Comparison of ENCODE assay signal across 8 mouse cellular contexts in genomic region chr3:104218926-104219325, GRCm38 (mm10). TPM values are rescaled to one million over a fixed set of nuclear protein-coding genes. Genes with fewer than 3 reads are reported as not detected.
DNase-seq lines count a peak whose midpoint lies in the region; ATAC-seq and TF ChIP-seq lines count a peak whose summit lies in the region.

No protein-coding gene starts in this region.

- 3% methylated on average over 15 of the region's 15 CpGs for WGBS in embryonic facial prominence, embryonic 11.5 days
- 2% methylated on average over 15 of the region's 15 CpGs for WGBS in heart, postnatal 0 days
- WGBS in lung, embryonic 16.5 days = 2% methylated on average over 15 of the region's 15 CpGs

- H3K9me3 ChIP-seq in embryonic facial prominence, embryonic 11.5 days (replicated peaks; ENCODE audit: control insufficient read depth, low read length) = no peaks in the 10 kb centered on the region
- H3K9me3 ChIP-seq in heart, postnatal 0 days (replicated peaks; ENCODE audit: control insufficient read depth, low read length) = no peaks in the 10 kb centered on the region
- no peaks in the 10 kb centered on the region for H3K9me3 ChIP-seq in lung, embryonic 16.5 days (ENCODE audit: control insufficient read depth, low read length)

- H3K27me3 ChIP-seq in embryonic facial prominence, embryonic 11.5 days (ENCODE audit: control insufficient read depth, insufficient read depth, low read length) = no peaks in the 10 kb centered on the region
- H3K27me3 ChIP-seq in heart, postnatal 0 days (ENCODE audit: control insufficient read depth, insufficient read depth, low read length) = no peaks in the 10 kb centered on the region
- H3K27me3 ChIP-seq in lung, embryonic 16.5 days (ENCODE audit: control insufficient read depth, insufficient read depth, low read depth, low read length) = no peaks in the 10 kb centered on the region

- no peaks in the 10 kb centered on the region for H3K4me1 ChIP-seq in embryonic facial prominence, embryonic 11.5 days (ENCODE audit: control insufficient read depth, insufficient read depth, low read length)
- 0 out of 2 replicates have a peak, but pooled peaks cover 11% of the 10 kb centered on the region for H3K4me1 ChIP-seq in heart, postnatal 0 days (ENCODE audit: control insufficient read depth, insufficient read depth)
- H3K4me1 ChIP-seq in lung, embryonic 16.5 days (replicated peaks; ENCODE audit: control insufficient read depth, insufficient read depth, low read length) = peaks cover 8% of the 10 kb centered on the region; the same call in 1 of the 2 replicates

- no peak for TF ChIP-seq EP300 in heart, postnatal 0 days (IDR thresholded peaks at IDR 0.05; ENCODE audit: low read depth)

- peak; percentile 24 for DNase-seq in 416B (ENCODE audit: low read depth)
- peak; percentile 48 for DNase-seq in NIH3T3 (ENCODE audit: low read depth)
- peak; percentile 50 for DNase-seq in embryonic facial prominence, embryonic 11.5 days (ENCODE audit: low spot score)
- DNase-seq in heart, postnatal 0 days (ENCODE audit: low spot score) = no peak
- DNase-seq in kidney, postnatal 4 days = peak; percentile 36 to 55
- peak; percentile 54 for DNase-seq in retina, postnatal 1 day

- peak overlapping the region; percentile 83 for H3K9ac ChIP-seq in embryonic facial prominence, embryonic 11.5 days (replicated peaks; ENCODE audit: low read length)
- H3K9ac ChIP-seq in heart, postnatal 0 days (replicated peaks; ENCODE audit: low read depth, low read length) = peak overlapping the region; percentile 92
- H3K9ac ChIP-seq in lung, embryonic 16.5 days (ENCODE audit: low read length) = peak overlapping the region; percentile 93

- peak overlapping the region; percentile 81 for H3K4me3 ChIP-seq in embryonic facial prominence, embryonic 11.5 days (ENCODE audit: low read depth, low read length)
- peak overlapping the region; percentile 97 for H3K4me3 ChIP-seq in heart, postnatal 0 days (ENCODE audit: low read depth, low read length)
- H3K4me3 ChIP-seq in lung, embryonic 16.5 days (ENCODE audit: low read length) = peak overlapping the region; percentile 94

- no peak overlapping the region for H3K27ac ChIP-seq in embryonic facial prominence, embryonic 11.5 days (replicated peaks; ENCODE audit: low read depth, low read length)
- peak overlapping the region; percentile 97 for H3K27ac ChIP-seq in heart, postnatal 0 days (ENCODE audit: low read depth)
- H3K27ac ChIP-seq in lung, embryonic 16.5 days (ENCODE audit: low read length) = 0 out of 2 replicates have a peak overlapping the region, but pooled peaks have one; percentile 39

- peak overlapping the region; percentile 91 for H3K4me2 ChIP-seq in embryonic facial prominence, embryonic 11.5 days (ENCODE audit: low read depth, low read length)
- peak overlapping the region; percentile 73 for H3K4me2 ChIP-seq in heart, postnatal 0 days (ENCODE audit: low read depth, low read length)
- peak overlapping the region; percentile 87 for H3K4me2 ChIP-seq in lung, embryonic 16.5 days (ENCODE audit: low read depth, low read length)

- no peak for TF ChIP-seq CTCF in heart, postnatal 0 days (IDR thresholded peaks at IDR 0.05; ENCODE audit: low read depth)

- ATAC-seq in embryonic facial prominence, embryonic 11.5 days (replicated peaks; ENCODE audit: insufficient number of reproducible peaks, low FRiP score, low TSS enrichment, low read depth) = no peak
- ATAC-seq in heart, postnatal 0 days (ENCODE audit: insufficient read depth, low read depth) = no peak
- ATAC-seq in lung, embryonic 16.5 days (ENCODE audit: low read depth) = no peak
- no peak for ATAC-seq in erythroid progenitor cell, adult 5-6 weeks (replicated peaks; ENCODE audit: low FRiP score, poor library complexity, severe bottlenecking)

- H3K36me3 ChIP-seq in embryonic facial prominence, embryonic 11.5 days (replicated peaks; ENCODE audit: control insufficient read depth, insufficient read depth, low read depth, low read length) = no peaks in the 10 kb centered on the region
- no peaks in the 10 kb centered on the region for H3K36me3 ChIP-seq in heart, postnatal 0 days (replicated peaks; ENCODE audit: control insufficient read depth, insufficient read depth, low read length)
- no peaks in the 10 kb centered on the region for H3K36me3 ChIP-seq in lung, embryonic 16.5 days (ENCODE audit: control insufficient read depth, insufficient read depth, low read length)

RNA-seq across cellular contexts. Expression of gene Magi3, which starts 1.2 kb away (rescaled TPM):
- polyA plus RNA-seq in embryonic facial prominence, embryonic 11.5 days (2014; fragmentation: Nextera tagmentation; extraction: Ambion mirVana) = 3.6 and 4.3 TPM in 2 replicates
- 28.1 and 34.0 TPM in 2 replicates for total RNA-seq in heart, postnatal 0 days (2014; rRNA removed; ENCODE audit: low replicate concordance)
- polyA plus RNA-seq in heart, postnatal 0 days (2015; fragmentation: Nextera tagmentation; extraction: Ambion mirVana) = 5.5 TPM in 2 replicates
- polyA plus RNA-seq in lung, embryonic 16.5 days (2015; fragmentation: Nextera tagmentation; extraction: Ambion mirVana) = 9.8 and 11.0 TPM in 2 replicates
- total RNA-seq in erythroid progenitor cell, adult 5-6 weeks (2015; ENCODE audit: low replicate concordance) = 1.1 TPM in 1 of 2 replicates, not detected in the other
- 1.1 and 1.9 TPM in 2 replicates for total RNA-seq in erythroid progenitor cell, adult 5-6 weeks (2017; ENCODE audit: low replicate concordance)
